Mouse (Mus musculus): Measurements from ENCODE around the gene Teddm1a. TPM values are rescaled to one million over a fixed set of nuclear protein-coding genes. Genes with fewer than 3 reads are reported as not detected.
"Not testable (repeated sequence)": the region's sequence is repeated elsewhere in the genome, so short reads cannot be mapped to it uniquely, and the experiment has no call there.

Gene Teddm1a
- polyA plus RNA-seq, 1 experiment from 2014 or later = not detected

GRCm38 (mm10) chr1:153874045-153874444, 17.5 kb upstream of the Teddm1a start, which contains the start of gene Teddm1b:
Teddm1b (plus strand) TSS chr1:153874345.
- ATAC-seq (no peak), DNase-seq (ENCODE audit: low spot score) (no peak)
- no peaks in the 10 kb centered on the region for H3K4me1 ChIP-seq (ENCODE audit: insufficient read depth, low read depth, low read length)
- no peak within 1 kb of the TSS for H3K4me2 ChIP-seq (replicated peaks; ENCODE audit: low read depth, low read length)
- H3K27me3 ChIP-seq (replicated peaks; ENCODE audit: insufficient read depth, low read length) = no peaks in the 10 kb centered on the region
- TF ChIP-seq CTCF (IDR thresholded peaks at IDR 0.05) (no peak), EP300 (IDR thresholded peaks at IDR 0.05) (no peak)
- no peaks in the 10 kb centered on the region for H3K36me3 ChIP-seq (ENCODE audit: insufficient read depth, low read length)
- H3K9me3 ChIP-seq (ENCODE audit: low read length) = no peaks in the 10 kb centered on the region
- H3K27ac ChIP-seq (ENCODE audit: low read length) = no peak within 1 kb of the TSS
- H3K9ac ChIP-seq (replicated peaks; ENCODE audit: low read depth) = no peak within 1 kb of the TSS
- WGBS = 80% methylated on average over 6 of the region's 6 CpGs
- H3K4me3 ChIP-seq (ENCODE audit: low read depth, low read length) = no peak within 1 kb of the TSS

DNA sequence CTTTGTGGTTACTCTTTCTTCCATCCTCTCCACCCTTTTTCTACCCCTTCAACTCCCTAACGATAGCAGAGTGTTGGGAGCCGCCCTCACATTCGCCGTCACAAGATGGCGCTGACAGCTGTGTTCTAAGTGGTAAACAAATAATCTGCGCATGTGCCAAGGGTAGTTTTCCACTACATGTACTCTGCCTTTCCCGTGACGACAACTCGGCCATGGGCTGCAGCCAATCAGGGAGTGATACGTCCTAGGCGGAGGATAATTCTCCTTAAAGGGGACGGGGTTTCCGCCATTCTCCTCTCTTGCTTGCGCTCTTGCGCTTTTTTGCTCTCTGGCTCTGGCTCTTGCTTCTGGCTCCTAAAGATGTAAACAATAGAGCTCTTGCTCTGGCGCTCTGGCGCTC, 11.2 kb upstream of the Teddm1a start:
- H3K36me3 ChIP-seq (ENCODE audit: insufficient read depth, low read length); H3K27me3 ChIP-seq (replicated peaks; ENCODE audit: insufficient read depth, low read length); DNase-seq (ENCODE audit: low spot score); H3K4me2 ChIP-seq (replicated peaks; ENCODE audit: low read depth, low read length); H3K9me3 ChIP-seq (ENCODE audit: low read length); ATAC-seq; H3K27ac ChIP-seq (ENCODE audit: low read length); H3K4me3 ChIP-seq (ENCODE audit: low read depth, low read length); H3K9ac ChIP-seq (replicated peaks; ENCODE audit: low read depth); H3K4me1 ChIP-seq (ENCODE audit: insufficient read depth, low read depth, low read length): not testable (repeated sequence)
- WGBS = 93% methylated on average over 17 of the region's 17 CpGs

GRCm38 (mm10) chr1:153886024-153886633, 5.4 kb upstream of the Teddm1a start:
- no peaks in the 10 kb centered on the region for H3K4me1 ChIP-seq (ENCODE audit: insufficient read depth, low read depth, low read length)
- H3K27me3 ChIP-seq (replicated peaks; ENCODE audit: insufficient read depth, low read length) = no peaks in the 10 kb centered on the region
- no peaks in the 10 kb centered on the region for H3K9me3 ChIP-seq (ENCODE audit: low read length)
- DNase-seq (ENCODE audit: low spot score) = no peak
- no peak overlapping the region for H3K9ac ChIP-seq (replicated peaks; ENCODE audit: low read depth)
- WGBS = 28% methylated on average over 17 of the region's 17 CpGs
- TF ChIP-seq EP300 (IDR thresholded peaks at IDR 0.05) (no peak), CTCF (IDR thresholded peaks at IDR 0.05) (no peak)
- no peak overlapping the region for H3K4me2 ChIP-seq (replicated peaks; ENCODE audit: low read depth, low read length)
- no peak overlapping the region for H3K4me3 ChIP-seq (ENCODE audit: low read depth, low read length)
- no peak; the same call in 1 of the 2 replicates for ATAC-seq
- no peaks in the 10 kb centered on the region for H3K36me3 ChIP-seq (ENCODE audit: insufficient read depth, low read length)
- no peak overlapping the region for H3K27ac ChIP-seq (ENCODE audit: low read length)

DNA sequence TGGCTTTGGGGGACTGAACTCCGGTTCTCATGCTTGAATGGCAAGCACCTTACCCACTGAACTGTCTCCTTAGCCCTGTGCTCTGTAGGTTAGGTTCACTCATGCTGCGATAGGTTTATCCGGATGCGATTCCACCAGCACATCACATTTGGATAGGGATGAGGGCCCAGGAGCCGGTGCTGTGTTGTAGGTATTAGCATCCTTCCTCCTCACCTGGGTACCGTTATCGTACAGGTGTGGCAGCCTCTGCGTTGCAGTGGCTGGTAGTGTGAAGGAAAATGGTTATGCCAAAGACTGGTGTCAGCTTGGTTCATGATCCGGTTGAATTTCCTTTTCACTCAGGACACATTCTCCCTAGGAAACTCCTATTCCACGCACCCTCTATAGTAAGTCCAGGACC, 1.4 kb upstream of the Teddm1a start:
- H3K4me2 ChIP-seq (replicated peaks; ENCODE audit: low read depth, low read length) = no peak overlapping the region
- no peaks in the 10 kb centered on the region for H3K36me3 ChIP-seq (ENCODE audit: insufficient read depth, low read length)
- H3K27ac ChIP-seq (ENCODE audit: low read length) = no peak overlapping the region
- WGBS = 91% methylated on average over 10 of the region's 10 CpGs
- H3K9me3 ChIP-seq (ENCODE audit: low read length) = no peaks in the 10 kb centered on the region
- no peaks in the 10 kb centered on the region for H3K4me1 ChIP-seq (ENCODE audit: insufficient read depth, low read depth, low read length)
- DNase-seq (ENCODE audit: low spot score) (no peak), ATAC-seq (no peak)
- no peak for TF ChIP-seq CTCF (IDR thresholded peaks at IDR 0.05)
- TF ChIP-seq EP300 (IDR thresholded peaks at IDR 0.05) = no peak
- no peak overlapping the region for H3K9ac ChIP-seq (replicated peaks; ENCODE audit: low read depth)
- H3K4me3 ChIP-seq (ENCODE audit: low read depth, low read length) = no peak overlapping the region
- H3K27me3 ChIP-seq (replicated peaks; ENCODE audit: insufficient read depth, low read length) = no peaks in the 10 kb centered on the region

- Histone ChIP-seq H3K4me1 (ENCODE audit: insufficient read depth, low read depth, low read length) (no peaks in the 10 kb centered on the region), H3K9me3 (ENCODE audit: low read length) (no peaks in the 10 kb centered on the region), H3K27ac (ENCODE audit: low read length) (no peak overlapping the region), H3K36me3 (ENCODE audit: insufficient read depth, low read length) (no peaks in the 10 kb centered on the region), H3K4me3 (ENCODE audit: low read depth, low read length) (no peak overlapping the region), H3K9ac (replicated peaks; ENCODE audit: low read depth) (no peak overlapping the region), H3K4me2 (replicated peaks; ENCODE audit: low read depth, low read length) (no peak overlapping the region), H3K27me3 (replicated peaks; ENCODE audit: insufficient read depth, low read length) (no peaks in the 10 kb centered on the region)
- ATAC-seq = no peak
- WGBS = 46% methylated on average over 2 of the region's 2 CpGs
- no peak for TF ChIP-seq EP300 (IDR thresholded peaks at IDR 0.05)
- no peak for TF ChIP-seq CTCF (IDR thresholded peaks at IDR 0.05)
- no peak for DNase-seq (ENCODE audit: low spot score)
Measured at GRCm38 (mm10) chr1:153893746-153894145, 2.2 kb downstream of the Teddm1a start.

- Histone ChIP-seq H3K4me1 (ENCODE audit: insufficient read depth, low read depth, low read length) (no peaks in the 10 kb centered on the region), H3K27me3 (replicated peaks; ENCODE audit: insufficient read depth, low read length) (no peaks in the 10 kb centered on the region), H3K36me3 (ENCODE audit: insufficient read depth, low read length) (no peaks in the 10 kb centered on the region), H3K4me2 (replicated peaks; ENCODE audit: low read depth, low read length) (no peak overlapping the region), H3K4me3 (ENCODE audit: low read depth, low read length) (no peak overlapping the region), H3K9ac (replicated peaks; ENCODE audit: low read depth) (no peak overlapping the region), H3K9me3 (ENCODE audit: low read length) (no peaks in the 10 kb centered on the region), H3K27ac (ENCODE audit: low read length) (peak overlapping the region; percentile 33; the same call in 1 of the 2 replicates)
- ATAC-seq = peak; percentile 59
- TF ChIP-seq EP300 (IDR thresholded peaks at IDR 0.05) = no peak
- no peak for TF ChIP-seq CTCF (IDR thresholded peaks at IDR 0.05)
- 37% methylated on average over 8 of the region's 8 CpGs for WGBS
- DNase-seq (ENCODE audit: low spot score) = peak; percentile 54
Measured at GRCm38 (mm10) chr1:153894201-153894893, 2.8 kb downstream of the Teddm1a start.

All from lung, postnatal 0 days (tissue).